Mouse (Mus musculus) left cerebral cortex, postnatal 25 days (tissue): ENCODE data around the gene Gm12886. TPM values are rescaled to one million over a fixed set of nuclear protein-coding genes. Genes with fewer than 3 reads are reported as not detected.

Experiments used
- DNase-seq, 2 experiments: peaks; one replicate each; pipeline ENCODE4 v3.0.0; 2022; ENCODE audit warnings: low spot score in 2 of 2, mixed read lengths in 1 of 2
- intact Hi-C: fragments of 180-260 bp; cut with DNase I; formaldehyde crosslinking; loops from one replicate; pipeline ENCODE4 v1.15.1; 2025
- total RNA-seq, 2 experiments: library from RNA; stranded (reverse); gene quantifications; 2 replicates each; pipeline ENCODE4 v1.2.3; 2021

Gm12886 gene
- not detected for total RNA-seq

DNA sequence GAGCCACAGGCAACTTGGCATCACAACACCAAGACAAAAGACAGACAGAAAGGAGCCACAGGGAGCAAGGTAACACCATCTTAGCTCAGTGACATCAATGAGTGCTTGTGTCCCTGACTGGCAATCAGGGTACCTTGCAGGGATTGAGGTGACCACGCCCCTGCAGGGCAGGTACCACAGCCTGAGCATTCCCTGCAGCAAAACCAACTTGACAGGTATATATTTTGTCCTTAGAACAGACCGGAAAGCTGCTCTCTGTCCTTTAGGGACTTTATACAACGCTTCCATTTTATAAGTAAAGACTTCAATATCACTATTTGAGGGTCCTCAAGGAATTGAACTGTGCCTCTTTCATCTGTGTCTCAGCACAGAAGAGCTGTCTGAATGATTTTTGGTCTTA, at the start of gene Gm12886:
Gene Gm12886 (minus strand): TSS at position 101 of the 400 bp plus-strand sequence.
- intact Hi-C loops = no loop called here
- no peak for DNase-seq

Other genes with a start within 250 kb of the Gm12886 start
- 10 to 100 TPM; 26.5 to 27.5 TPM for gene Rlf, start 208.0 kb downstream of the Gm12886 start, total RNA-seq
- not detected for gene Gm12888, start 98.2 kb downstream of the Gm12886 start, total RNA-seq
- not detected for gene Gm12887, start 199.0 kb upstream of the Gm12886 start, total RNA-seq